Mouse (Mus musculus): Measurements from ENCODE around the gene Tspan5.

DNA sequence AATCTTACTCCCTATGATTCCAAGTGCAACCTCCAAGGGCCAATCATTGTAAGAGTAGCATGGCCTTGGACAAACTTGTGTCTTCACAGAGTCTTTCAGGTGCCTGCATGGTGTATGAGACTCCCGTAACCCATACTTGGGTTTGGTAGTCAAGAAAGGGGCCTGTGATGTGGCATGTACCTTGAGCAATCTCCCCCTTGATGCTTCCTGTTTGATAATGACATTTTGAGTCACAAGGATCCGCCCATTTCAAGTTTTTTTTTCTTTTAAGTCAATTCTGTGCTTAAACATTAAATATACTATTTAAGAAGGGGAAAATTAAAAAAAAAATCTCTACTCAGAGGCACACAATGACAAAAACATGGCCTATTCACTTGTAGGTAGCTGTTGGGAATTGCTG lies 15.3 kb downstream of the Tspan5 start:
- no peak for TF ChIP-seq FLI1 (IDR thresholded peaks at IDR 0.05; ENCODE audit: low read length)
- no peak for TF ChIP-seq GATA1 (IDR thresholded peaks at IDR 0.05; ENCODE audit: borderline replicate concordance, low read length)

Data from megakaryocyte, embryonic 14.5 days (primary cell).